Comparison of ENCODE assay signal across 9 mouse cellular contexts in the genomic region with DNA sequence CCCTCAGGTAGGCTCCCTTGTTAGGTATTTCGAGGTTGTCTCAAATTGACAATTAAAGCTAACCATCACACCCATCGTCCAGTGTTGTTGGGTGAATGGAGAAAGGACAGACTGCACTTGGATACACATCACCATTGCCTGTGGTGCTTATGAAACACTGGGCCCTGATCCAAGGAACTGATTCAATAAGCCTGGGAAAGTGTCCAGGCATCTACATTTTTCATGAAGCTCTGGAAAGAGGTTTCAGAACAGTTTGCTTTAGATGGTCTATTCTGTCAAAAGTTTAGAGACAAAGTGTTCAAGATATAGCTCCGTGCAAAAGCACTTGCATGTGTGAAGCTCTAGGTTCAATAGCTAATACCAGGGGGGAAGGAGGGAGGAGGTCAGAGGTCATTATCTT. TPM values are rescaled to one million over a fixed set of nuclear protein-coding genes. Genes with fewer than 3 reads are reported as not detected.
DNase-seq lines count a peak whose midpoint lies in the region; ATAC-seq and TF ChIP-seq lines count a peak whose summit lies in the region.
"Had no signal": no experiment of that assay in that cellular context is flagged by ENCODE, and none has a peak within 500 bp of the region (broad histone marks: within the 10 kb centered on the region; RNA-seq: fewer than 3 reads in every experiment).

No protein-coding gene starts in this region.

- H3K9ac ChIP-seq in liver, postnatal 0 days (replicated peaks) = no peak overlapping the region
- no peak overlapping the region for H3K9ac ChIP-seq in liver, embryonic 12.5 days
- H3K9ac ChIP-seq: liver, embryonic 14.5 days had no signal

- H3K36me3 ChIP-seq in liver, postnatal 0 days (replicated peaks; ENCODE audit: insufficient read depth, low read length) = no peaks in the 10 kb centered on the region
- peaks cover 7% of the 10 kb centered on the region; the same call in 1 of the 2 replicates for H3K36me3 ChIP-seq in liver, embryonic 12.5 days

- H3K4me2 ChIP-seq in liver, postnatal 0 days (ENCODE audit: low read depth, low read length) = no peak overlapping the region
- H3K4me2 ChIP-seq in liver, embryonic 12.5 days = no peak overlapping the region

- no peak overlapping the region for H3K27ac ChIP-seq in liver, postnatal 0 days (ENCODE audit: low read depth)
- H3K27ac ChIP-seq in liver, embryonic 12.5 days = no peak overlapping the region
- H3K27ac ChIP-seq in layer of hippocampus, adult 2 months = peak overlapping the region; percentile 70
- H3K27ac ChIP-seq: liver, embryonic 14.5 days had no signal

- H3K4me1 ChIP-seq in liver, postnatal 0 days (ENCODE audit: insufficient read depth) = no peaks in the 10 kb centered on the region
- H3K4me1 ChIP-seq in liver, embryonic 12.5 days = no peaks in the 10 kb centered on the region

- H3K27me3 ChIP-seq in liver, postnatal 0 days (ENCODE audit: insufficient read depth, low read length) = no peaks in the 10 kb centered on the region
- no peaks in the 10 kb centered on the region for H3K27me3 ChIP-seq in liver, embryonic 12.5 days (replicated peaks)

- TF ChIP-seq CTCF in liver, postnatal 0 days (IDR thresholded peaks at IDR 0.05; ENCODE audit: low read depth) = no peak
- TF ChIP-seq CTCF in layer of hippocampus, adult 2 months (conservative IDR thresholded peaks at IDR 0.05) = no peak

- H3K9me3 ChIP-seq in liver, postnatal 0 days (ENCODE audit: low read length) = no peaks in the 10 kb centered on the region
- no peaks in the 10 kb centered on the region for H3K9me3 ChIP-seq in liver, embryonic 12.5 days (replicated peaks)

- H3K4me3 ChIP-seq in liver, postnatal 0 days (ENCODE audit: low read depth, low read length) = no peak overlapping the region
- H3K4me3 ChIP-seq in liver, embryonic 12.5 days = no peak overlapping the region
- no peak overlapping the region for H3K4me3 ChIP-seq in layer of hippocampus, adult 2 months

- ATAC-seq in liver, postnatal 0 days = peak; percentile 48; the same call in 1 of the 2 replicates
- ATAC-seq in liver, embryonic 12.5 days = no peak

- no peak for TF ChIP-seq EP300 in liver, postnatal 0 days (IDR thresholded peaks at IDR 0.05; ENCODE audit: low read depth)

- WGBS in liver, postnatal 0 days (ENCODE audit: insufficient replicate concordance) = 60% methylated on average over 3 of the region's 3 CpGs
- WGBS in liver, embryonic 12.5 days (ENCODE audit: insufficient replicate concordance) = 68% methylated on average over 3 of the region's 3 CpGs

- peak; percentile 32 to 41 for DNase-seq in cerebellum, postnatal 10 days
- no peak for DNase-seq in cerebellum, adult 18-20 months
- DNase-seq in liver, postnatal 0 days = peak; percentile 57
- DNase-seq in layer of hippocampus, adult 2 months (ENCODE audit: low spot score in 2 of 2) = peak; percentile 72 to 81
- peak; percentile 52 to 79 for DNase-seq in right cerebral cortex, postnatal 36 days (ENCODE audit: low spot score in 2 of 2)
- no peak for DNase-seq in spleen, adult 12 weeks (ENCODE audit: low spot score)
- DNase-seq in gastrocnemius, postnatal 36 days = no peak

- intact Hi-C loops in gastrocnemius, postnatal 36 days (cut with DNase I) = no loop called here

RNA-seq across cellular contexts. Expression of a gene that starts 38.6 kb away (rescaled TPM):
- 2.3 and 5.0 TPM in 2 replicates for polyA plus RNA-seq in liver, postnatal 0 days (2015; fragmentation: Nextera tagmentation; extraction: Ambion mirVana)
- polyA plus RNA-seq in liver, embryonic 12.5 days (2016; fragmentation: Nextera tagmentation; extraction: Ambion mirVana) = 15.8 and 19.6 TPM in 2 replicates
- 10 to 100 TPM; 21.4 to 21.6 TPM for total RNA-seq in layer of hippocampus, adult 2 months (2021)
- total RNA-seq in gastrocnemius, postnatal 36 days (2021) = 10 to 100 TPM; 21.1 to 23.7 TPM

Comparison
In these comparisons a context has a peak if more than half of its experiments do, and no peak if none do; other contexts are left out.
1. DNase-seq: peak in cerebellum, postnatal 10 days (2 of 2), liver, postnatal 0 days (single experiment), layer of hippocampus, adult 2 months (2 of 2) and right cerebral cortex, postnatal 36 days (2 of 2); none in cerebellum, adult 18-20 months (0 of 2), spleen, adult 12 weeks (single experiment) and gastrocnemius, postnatal 36 days (0 of 2).